Mouse (Mus musculus): ENCODE data around the gene Gm47955. TPM values are rescaled to one million over a fixed set of nuclear protein-coding genes. Genes with fewer than 3 reads are reported as not detected.
"Not testable (repeated sequence)": the region's sequence is repeated elsewhere in the genome, so short reads cannot be mapped to it uniquely, and the experiment has no call there.

Gene Gm47955
- polyA plus RNA-seq, 1 experiment from 2014 or later = not detected

GRCm38 (mm10) chr1:82972046-82972445 lies 12.0 kb downstream of the Gm47955 start:
- no peak for DNase-seq (ENCODE audit: extremely low spot score, low spot score)
- H3K4me1 ChIP-seq = no peaks in the 10 kb centered on the region
- no peaks in the 10 kb centered on the region for H3K36me3 ChIP-seq (replicated peaks)
- H3K27me3 ChIP-seq (ENCODE audit: poor library complexity, severe bottlenecking) = no peaks in the 10 kb centered on the region
- H3K4me3 ChIP-seq = no peak overlapping the region
- WGBS = 59% methylated on average over 4 of the region's 4 CpGs
- H3K9me3 ChIP-seq = no peaks in the 10 kb centered on the region
- no peak overlapping the region for H3K27ac ChIP-seq

GRCm38 (mm10) chr1:82973244-82973643 lies 13.2 kb downstream of the Gm47955 start:
- no peak overlapping the region for H3K27ac ChIP-seq
- no peak overlapping the region for H3K4me3 ChIP-seq
- H3K36me3 ChIP-seq (replicated peaks) = no peaks in the 10 kb centered on the region
- no peaks in the 10 kb centered on the region for H3K9me3 ChIP-seq
- no peaks in the 10 kb centered on the region for H3K27me3 ChIP-seq (ENCODE audit: poor library complexity, severe bottlenecking)
- no peaks in the 10 kb centered on the region for H3K4me1 ChIP-seq
- WGBS = 85% methylated on average over 1 of the region's 1 CpGs
- no peak for DNase-seq (ENCODE audit: extremely low spot score, low spot score)

GRCm38 (mm10) chr1:82973901-82974300 lies 13.8 kb downstream of the Gm47955 start:
- Histone ChIP-seq H3K27me3 (ENCODE audit: poor library complexity, severe bottlenecking) (no peaks in the 10 kb centered on the region), H3K9me3 (no peaks in the 10 kb centered on the region), H3K27ac (no peak overlapping the region), H3K4me3 (no peak overlapping the region), H3K4me1 (no peaks in the 10 kb centered on the region), H3K36me3 (replicated peaks) (no peaks in the 10 kb centered on the region)
- WGBS = 83% methylated on average over 6 of the region's 6 CpGs
- DNase-seq (ENCODE audit: extremely low spot score, low spot score) = no peak

- H3K9me3 ChIP-seq = no peaks in the 10 kb centered on the region
- H3K4me1 ChIP-seq = no peaks in the 10 kb centered on the region
- no peak overlapping the region for H3K4me3 ChIP-seq
- no peaks in the 10 kb centered on the region for H3K36me3 ChIP-seq (replicated peaks)
- DNase-seq (ENCODE audit: extremely low spot score, low spot score) = no peak
- 93% methylated on average over 9 of the region's 9 CpGs for WGBS
- H3K27ac ChIP-seq = no peak overlapping the region
- H3K27me3 ChIP-seq (ENCODE audit: poor library complexity, severe bottlenecking) = no peaks in the 10 kb centered on the region
Measured at GRCm38 (mm10) chr1:82974342-82974741, 14.3 kb downstream of the Gm47955 start.

- H3K27ac ChIP-seq = no peak overlapping the region
- H3K27me3 ChIP-seq (ENCODE audit: poor library complexity, severe bottlenecking) = no peaks in the 10 kb centered on the region
- H3K4me3 ChIP-seq = no peak overlapping the region
- no peaks in the 10 kb centered on the region for H3K36me3 ChIP-seq (replicated peaks)
- WGBS = 82% methylated on average over 5 of the region's 5 CpGs
- H3K4me1 ChIP-seq = no peaks in the 10 kb centered on the region
- H3K9me3 ChIP-seq = no peaks in the 10 kb centered on the region
- DNase-seq (ENCODE audit: extremely low spot score, low spot score) = no peak
Measured at GRCm38 (mm10) chr1:82975750-82976149, 15.7 kb downstream of the Gm47955 start.

- H3K27me3 ChIP-seq (ENCODE audit: poor library complexity, severe bottlenecking) = no peaks in the 10 kb centered on the region
- H3K4me1 ChIP-seq = no peaks in the 10 kb centered on the region
- H3K27ac ChIP-seq = no peak overlapping the region
- no peaks in the 10 kb centered on the region for H3K36me3 ChIP-seq (replicated peaks)
- H3K4me3 ChIP-seq = no peak overlapping the region
- DNase-seq (ENCODE audit: extremely low spot score, low spot score) = no peak
- H3K9me3 ChIP-seq = no peaks in the 10 kb centered on the region
Measured at GRCm38 (mm10) chr1:82977840-82978239, 17.8 kb downstream of the Gm47955 start.

GRCm38 (mm10) chr1:82986738-82987137 lies 26.7 kb downstream of the Gm47955 start:
- no peaks in the 10 kb centered on the region for H3K4me1 ChIP-seq
- no peaks in the 10 kb centered on the region for H3K27me3 ChIP-seq (ENCODE audit: poor library complexity, severe bottlenecking)
- H3K4me3 ChIP-seq = no peak overlapping the region
- peaks cover 6% of the 10 kb centered on the region; the same call in 1 of the 2 replicates for H3K9me3 ChIP-seq
- 93% methylated on average over 6 of the region's 6 CpGs for WGBS
- H3K36me3 ChIP-seq (replicated peaks) = no peaks in the 10 kb centered on the region
- no peak for DNase-seq (ENCODE audit: extremely low spot score, low spot score)
- H3K27ac ChIP-seq = no peak overlapping the region

GRCm38 (mm10) chr1:82987530-82988198 lies 27.6 kb downstream of the Gm47955 start:
- 48% methylated on average over 4 of the region's 4 CpGs for WGBS
- Histone ChIP-seq H3K36me3 (replicated peaks) (no peaks in the 10 kb centered on the region), H3K4me1 (no peaks in the 10 kb centered on the region), H3K27me3 (ENCODE audit: poor library complexity, severe bottlenecking) (no peaks in the 10 kb centered on the region), H3K27ac (no peak overlapping the region), H3K4me3 (no peak overlapping the region), H3K9me3 (peaks cover 6% of the 10 kb centered on the region; the same call in 1 of the 2 replicates)
- DNase-seq (ENCODE audit: extremely low spot score, low spot score) = no peak

- no peak overlapping the region for H3K27ac ChIP-seq
- H3K4me3 ChIP-seq = no peak overlapping the region
- H3K36me3 ChIP-seq (replicated peaks) = no peaks in the 10 kb centered on the region
- DNase-seq (ENCODE audit: extremely low spot score, low spot score) = no peak
- H3K27me3 ChIP-seq (ENCODE audit: poor library complexity, severe bottlenecking) = no peaks in the 10 kb centered on the region
- H3K4me1 ChIP-seq = no peaks in the 10 kb centered on the region
- H3K9me3 ChIP-seq = no peaks in the 10 kb centered on the region
- 88% methylated on average over 4 of the region's 4 CpGs for WGBS
Measured at GRCm38 (mm10) chr1:82991062-82991461, 31.0 kb downstream of the Gm47955 start.

GRCm38 (mm10) chr1:82991596-82991995 lies 31.5 kb downstream of the Gm47955 start:
- DNase-seq (ENCODE audit: extremely low spot score, low spot score) = no peak
- Histone ChIP-seq H3K27ac (no peak overlapping the region), H3K4me3 (no peak overlapping the region), H3K9me3 (no peaks in the 10 kb centered on the region), H3K27me3 (ENCODE audit: poor library complexity, severe bottlenecking) (no peaks in the 10 kb centered on the region), H3K36me3 (replicated peaks) (no peaks in the 10 kb centered on the region), H3K4me1 (no peaks in the 10 kb centered on the region)
- 85% methylated on average over 3 of the region's 3 CpGs for WGBS

- DNase-seq (ENCODE audit: extremely low spot score, low spot score) = no peak
- Histone ChIP-seq H3K36me3 (replicated peaks) (no peaks in the 10 kb centered on the region), H3K4me1 (no peaks in the 10 kb centered on the region), H3K4me3 (no peak overlapping the region), H3K27me3 (ENCODE audit: poor library complexity, severe bottlenecking) (no peaks in the 10 kb centered on the region), H3K27ac (no peak overlapping the region), H3K9me3 (no peaks in the 10 kb centered on the region)
- 90% methylated on average over 6 of the region's 6 CpGs for WGBS
Measured at GRCm38 (mm10) chr1:82992093-82992492, 32.0 kb downstream of the Gm47955 start.

GRCm38 (mm10) chr1:82993947-82994346 lies 33.9 kb downstream of the Gm47955 start:
- H3K36me3 ChIP-seq (replicated peaks) = no peaks in the 10 kb centered on the region
- H3K4me3 ChIP-seq = no peak overlapping the region
- no peak overlapping the region for H3K27ac ChIP-seq
- no peaks in the 10 kb centered on the region for H3K9me3 ChIP-seq
- 92% methylated on average over 3 of the region's 3 CpGs for WGBS
- H3K27me3 ChIP-seq (ENCODE audit: poor library complexity, severe bottlenecking) = no peaks in the 10 kb centered on the region
- DNase-seq (ENCODE audit: extremely low spot score, low spot score) = no peak
- no peaks in the 10 kb centered on the region for H3K4me1 ChIP-seq

GRCm38 (mm10) chr1:83000306-83000705 lies 40.2 kb downstream of the Gm47955 start, which contains the start of gene Gm47959:
TSS of gene Gm47959 (plus strand) at chr1:83000548.
- H3K4me1 ChIP-seq; DNase-seq (ENCODE audit: extremely low spot score, low spot score); H3K27me3 ChIP-seq (ENCODE audit: poor library complexity, severe bottlenecking); H3K9me3 ChIP-seq; H3K4me3 ChIP-seq; H3K36me3 ChIP-seq (replicated peaks); H3K27ac ChIP-seq: not testable (repeated sequence)
- WGBS = 96% methylated on average over 9 of the region's 9 CpGs

Data from forebrain, embryonic 10.5 days (tissue).